Mouse (Mus musculus): ENCODE results near the gene Ccnt2. TPM values are rescaled to one million over a fixed set of nuclear protein-coding genes. Genes with fewer than 3 reads are reported as not detected.

Gene Ccnt2
- total RNA-seq, 2 experiments from 2014 or later: 33.5 to 33.9 TPM

DNA sequence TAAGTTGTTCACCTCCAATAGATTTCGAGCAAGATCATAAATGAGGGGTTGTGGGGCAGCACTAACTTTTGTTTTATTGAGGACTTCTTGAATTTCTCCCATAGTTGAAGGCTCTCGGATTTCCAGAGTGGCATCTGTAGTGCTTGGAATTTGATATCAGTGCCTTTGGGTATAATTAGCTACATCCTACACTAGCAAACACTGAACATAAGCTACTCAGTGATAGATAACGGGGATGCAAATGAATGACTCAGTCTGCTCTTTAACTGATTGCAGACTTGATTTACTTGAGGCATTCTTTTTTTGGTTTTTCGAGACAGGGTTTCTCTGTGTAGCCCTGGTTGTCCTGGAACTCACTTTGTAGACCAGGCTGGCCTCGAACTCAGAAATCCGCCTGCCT is 15.0 kb downstream of the Ccnt2 start:
- intact Hi-C loops (cut with DNase I): no loop called here
- DNase-seq: no peak

DNA sequence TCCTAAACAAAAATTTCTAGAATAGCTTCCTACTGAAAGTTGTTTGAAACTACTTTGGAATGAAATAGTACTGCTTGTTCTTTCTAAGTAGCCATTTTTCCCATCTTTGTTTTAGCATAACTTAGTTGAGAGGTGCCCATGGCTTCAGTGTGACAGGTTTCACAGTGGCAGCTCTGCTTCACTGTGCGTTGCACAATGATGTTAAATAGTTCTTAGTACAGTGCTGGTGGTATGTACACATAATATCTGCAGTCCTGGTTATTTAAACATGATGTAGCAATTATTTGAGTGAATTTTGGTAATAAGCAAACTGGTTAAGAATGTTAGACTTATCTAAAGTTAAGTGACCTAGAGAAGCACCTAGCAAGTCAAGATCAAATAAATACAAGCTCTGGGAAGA is 19.5 kb downstream of the Ccnt2 start:
- intact Hi-C loops (cut with DNase I): no loop called here
- DNase-seq: no peak

GRCm38 (mm10) chr1:127795087-127795769 is 21.3 kb downstream of the Ccnt2 start:
- no peak for DNase-seq
- intact Hi-C loops (cut with DNase I): no loop called here

DNA sequence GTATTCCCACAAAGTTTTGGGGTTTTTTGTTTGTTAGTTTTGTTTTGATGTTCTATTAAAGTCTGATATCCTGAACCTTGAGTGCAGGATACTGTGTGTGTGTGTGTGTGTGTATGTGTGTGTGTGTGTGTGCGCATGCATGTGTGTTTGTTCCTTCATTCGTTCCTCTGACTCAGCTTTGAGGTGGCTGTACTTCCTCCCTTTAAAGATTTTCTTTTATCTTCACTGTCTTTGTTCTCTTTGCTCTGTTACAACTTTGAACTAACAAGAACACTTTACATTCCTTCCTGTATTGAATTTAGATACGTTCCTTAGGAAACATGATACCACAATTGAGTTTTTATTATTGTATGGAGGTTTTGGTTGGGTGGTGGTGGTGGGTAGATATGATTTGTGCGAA is 22.4 kb downstream of the Ccnt2 start:
- DNase-seq: no peak
- intact Hi-C loops (cut with DNase I): no loop called here

DNA sequence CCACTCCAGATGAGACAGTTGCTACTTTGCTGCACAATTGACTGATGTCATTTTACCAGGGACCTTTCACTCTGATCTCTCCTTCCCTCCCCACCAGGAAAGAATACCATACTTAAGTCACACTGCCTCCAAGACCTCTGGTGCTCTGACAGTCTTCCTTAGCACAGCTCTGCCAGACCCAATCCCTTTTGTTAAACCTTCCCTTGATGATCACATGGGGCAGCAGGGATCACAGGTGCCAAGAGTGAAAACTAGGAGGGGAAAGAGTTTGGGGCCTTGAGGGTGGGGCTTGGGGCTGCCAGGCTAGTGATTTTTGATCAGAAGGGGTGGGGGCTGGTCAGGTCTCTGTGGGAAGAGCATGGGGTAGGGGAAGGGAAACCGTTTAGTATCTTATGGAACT is 22.8 kb downstream of the Ccnt2 start:
- DNase-seq: no peak
- intact Hi-C loops (cut with DNase I): no loop called here

- intact Hi-C loops (cut with DNase I): no loop called here
- DNase-seq: no peak
Measured at GRCm38 (mm10) chr1:127802916-127803315, 29.0 kb downstream of the Ccnt2 start.

DNA sequence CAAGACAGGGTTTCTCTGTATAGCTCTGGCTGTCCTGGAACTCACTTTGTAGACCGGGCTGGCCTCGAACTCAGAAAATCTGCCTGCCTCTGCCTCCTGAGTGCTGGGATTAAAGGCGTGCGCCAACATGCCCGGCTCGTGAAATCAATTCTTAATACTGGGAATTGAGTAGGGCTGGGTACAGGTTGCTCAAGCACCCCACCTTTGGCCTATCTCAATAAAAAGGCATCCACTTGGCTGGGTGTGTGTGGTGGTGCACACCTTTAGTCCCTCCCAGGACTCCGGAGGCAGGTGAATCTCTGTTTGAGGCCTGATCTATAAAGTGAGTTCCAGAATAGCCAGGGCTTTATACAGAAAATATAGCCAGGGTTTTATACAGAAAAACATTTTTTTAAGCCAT is 34.7 kb downstream of the Ccnt2 start:
- DNase-seq: no peak
- intact Hi-C loops (cut with DNase I): no loop called here

GRCm38 (mm10) chr1:127812929-127813328 is 39.0 kb downstream of the Ccnt2 start:
- DNase-seq: no peak
- intact Hi-C loops (cut with DNase I): no loop called here

DNA sequence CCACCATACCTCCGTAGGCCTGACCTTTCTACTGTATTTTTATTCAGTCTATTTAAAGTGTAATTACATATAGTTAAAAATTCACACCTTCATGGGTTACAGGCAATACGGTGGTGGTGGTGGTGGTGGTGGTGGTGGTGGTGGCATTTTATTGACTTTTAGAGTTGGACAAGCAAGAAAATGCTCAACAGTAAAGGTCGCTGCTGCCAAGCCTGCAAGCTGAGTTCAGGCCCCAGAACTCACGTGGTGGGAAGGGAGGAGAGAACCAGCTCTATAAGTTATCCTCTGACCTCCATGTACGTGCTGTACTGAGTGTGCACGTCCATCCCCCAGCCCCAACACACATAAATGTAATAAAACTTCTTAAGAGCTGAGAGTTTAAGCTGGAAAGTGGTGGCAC is 42.4 kb downstream of the Ccnt2 start:
- intact Hi-C loops (cut with DNase I): no loop called here
- DNase-seq: no peak

DNA sequence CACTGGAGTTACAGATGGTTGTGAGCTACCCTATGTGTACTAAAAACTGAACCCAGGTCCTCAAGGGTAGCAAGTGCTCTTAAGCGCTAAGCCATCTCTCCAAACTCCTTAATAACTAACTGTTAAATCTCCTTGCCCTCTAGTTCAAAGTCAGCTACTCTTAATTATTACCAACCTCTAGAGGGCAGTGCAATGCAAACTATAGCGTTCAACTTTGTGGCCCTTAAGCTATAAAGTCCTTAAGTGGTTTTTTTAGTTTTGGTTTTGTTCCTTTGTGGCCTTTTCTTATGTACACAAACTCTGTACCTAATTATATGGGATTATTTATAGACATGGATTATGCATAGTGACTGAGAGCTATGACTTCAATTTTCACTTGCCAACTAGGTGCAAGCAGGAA is 53.4 kb downstream of the Ccnt2 start:
- peak; percentile 54 to 66 for DNase-seq
- intact Hi-C loops (cut with DNase I): loop anchor here (2.0 to 10.0 kb wide), 3 partner anchors 90 to 417 kb away; partner anchors contain the start of gene Ubxn4

DNA sequence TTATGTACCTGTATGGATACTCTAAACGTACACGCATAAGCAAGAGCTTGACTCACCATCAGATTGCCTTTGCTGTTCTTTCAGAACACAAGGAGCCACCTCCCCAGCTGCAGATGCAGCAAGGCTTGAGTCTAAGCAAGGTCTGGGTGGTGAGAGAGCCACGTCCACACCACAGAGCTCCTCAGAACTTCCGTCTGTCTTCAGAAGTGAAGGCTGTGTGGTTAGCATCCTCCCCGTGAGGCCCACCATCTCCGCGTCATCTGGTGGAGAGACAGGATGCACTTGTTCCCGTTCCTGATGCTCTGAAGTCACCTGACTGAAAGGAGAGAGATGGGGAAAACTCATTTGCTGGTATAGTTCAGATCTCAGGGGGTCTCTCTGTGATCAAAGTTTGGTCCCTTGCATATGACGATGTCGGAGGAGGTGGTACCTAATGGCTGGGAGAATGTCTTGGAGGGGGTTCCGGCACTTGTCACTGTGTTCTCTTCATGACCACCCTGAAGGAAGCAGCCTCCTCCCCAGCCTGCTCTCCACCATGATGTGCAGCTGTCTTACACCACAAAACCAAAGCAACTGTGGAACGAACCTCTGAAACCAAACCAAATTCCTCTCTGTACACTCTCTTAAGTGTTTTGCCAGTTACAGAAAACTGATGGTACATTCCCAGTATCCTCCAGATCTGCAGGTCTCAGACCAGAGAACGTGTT is 56.4 kb downstream of the Ccnt2 start:
- DNase-seq: no peak

GRCm38 (mm10) chr1:127833714-127834113 is 59.8 kb downstream of the Ccnt2 start:
- intact Hi-C loops (cut with DNase I): no loop called here
- no peak for DNase-seq

More for the DNA sequence above, 56.4 kb downstream of the Ccnt2 start:
- intact Hi-C loops (cut with DNase I): no loop called here

GRCm38 (mm10) chr1:127834202-127834601 is 60.2 kb downstream of the Ccnt2 start:
- DNase-seq: no peak
- intact Hi-C loops (cut with DNase I): no loop called here

DNA sequence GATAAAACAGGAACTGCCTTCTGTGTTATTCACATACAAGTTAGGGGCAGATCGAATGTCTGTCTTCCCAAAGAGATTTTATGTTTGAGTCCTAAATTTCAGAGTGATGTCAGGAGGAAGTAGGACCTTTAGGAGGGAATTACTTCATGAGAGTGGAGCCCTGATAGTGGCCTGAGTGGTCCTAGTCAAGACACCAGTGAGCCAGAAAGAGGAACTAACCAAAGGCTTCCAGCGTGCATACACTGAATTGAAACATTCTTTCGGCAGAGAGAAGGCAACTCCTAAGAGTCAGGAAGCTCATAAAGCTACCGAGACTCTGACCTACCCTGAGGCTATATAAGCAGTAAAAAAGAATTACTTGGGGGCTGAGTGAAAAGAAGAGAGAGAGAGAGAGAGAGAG is 62.7 kb downstream of the Ccnt2 start:
- DNase-seq: no peak

DNA sequence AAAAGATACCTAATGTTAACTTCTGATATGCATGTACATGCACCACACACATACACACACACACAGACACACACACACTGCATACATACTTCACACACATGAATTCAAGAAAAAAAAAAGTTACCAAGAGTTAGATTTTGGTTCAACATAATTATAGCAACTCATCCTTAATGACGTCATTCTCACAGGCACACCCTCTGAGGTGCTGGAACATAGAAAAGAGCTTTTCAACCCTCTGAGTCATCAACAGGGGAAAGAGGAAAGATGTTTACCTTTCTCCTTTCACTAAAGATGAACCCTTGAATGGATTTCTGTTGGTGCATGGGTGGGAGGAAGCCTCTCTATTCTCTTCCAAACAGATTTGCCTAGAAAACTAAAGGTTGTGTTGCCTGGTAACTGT is 64.6 kb downstream of the Ccnt2 start:
- no peak for DNase-seq
- intact Hi-C loops (cut with DNase I): no loop called here

More for the DNA sequence above, 62.7 kb downstream of the Ccnt2 start:
- intact Hi-C loops (cut with DNase I): no loop called here

- intact Hi-C loops (cut with DNase I): no loop called here
- no peak for DNase-seq
Measured at GRCm38 (mm10) chr1:127845472-127845871, 71.5 kb downstream of the Ccnt2 start.

DNA sequence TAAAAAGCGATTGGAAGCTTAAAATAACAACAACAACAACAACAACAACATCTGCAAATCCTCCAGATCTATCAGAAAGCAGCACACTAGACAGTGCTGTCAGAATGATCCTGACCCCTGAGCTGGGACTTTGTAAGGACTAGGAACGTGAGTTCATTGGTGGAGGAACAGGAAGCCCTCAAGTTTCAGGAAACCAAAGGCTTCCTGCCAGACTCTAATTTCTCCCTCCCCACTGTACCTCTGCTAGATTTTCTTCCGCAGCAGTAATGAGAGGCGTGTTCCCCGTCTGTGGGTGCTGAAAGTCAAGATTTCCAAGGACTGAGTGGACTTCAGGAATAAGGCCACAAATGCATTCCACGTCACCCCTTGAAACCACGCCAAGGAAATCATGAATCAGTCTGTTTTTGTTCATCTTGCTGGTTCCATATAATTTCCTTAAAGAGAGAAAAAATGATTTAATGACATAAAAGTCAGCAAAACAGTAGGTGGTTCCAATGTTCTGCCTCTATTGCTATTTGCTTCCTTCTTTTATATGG is 76.2 kb downstream of the Ccnt2 start:
- intact Hi-C loops (cut with DNase I): no loop called here
- DNase-seq: peak; percentile 17 to 20

DNA sequence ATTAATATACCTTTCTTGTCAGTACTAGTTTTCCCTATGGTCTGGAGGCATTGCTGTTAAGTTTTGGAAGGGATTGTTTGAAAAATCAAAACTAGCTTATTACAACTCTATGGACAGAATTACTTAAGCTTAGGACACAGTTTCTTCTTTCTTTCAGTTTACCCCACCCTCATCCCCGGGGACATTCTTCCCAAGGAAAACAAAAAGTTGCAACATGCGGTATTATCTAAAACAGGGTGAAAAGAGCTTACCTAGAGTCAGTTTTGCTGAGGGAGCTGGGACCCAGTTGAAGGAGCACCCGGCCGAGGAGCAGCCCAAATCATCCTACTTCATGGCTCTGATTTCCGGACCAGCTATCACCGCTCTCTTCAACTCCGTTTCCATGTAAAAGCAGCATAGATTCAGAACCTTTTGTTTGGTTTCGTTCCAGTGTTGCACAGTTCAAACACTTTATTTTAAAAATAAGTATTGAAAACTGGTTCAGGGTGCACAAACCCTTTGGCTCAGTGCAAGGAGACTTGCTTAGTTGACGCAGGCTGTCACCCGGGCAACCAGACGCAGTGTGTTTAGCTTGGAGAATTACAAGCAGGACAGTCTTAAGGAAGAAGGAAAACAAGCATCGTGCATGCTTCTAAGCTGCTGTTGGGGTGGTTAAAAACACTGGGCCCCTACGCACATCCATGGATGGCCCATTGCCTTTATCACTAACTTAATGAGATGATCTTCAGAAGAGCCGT is 80.7 kb downstream of the Ccnt2 start, which contains the start of gene Map3k19:
Map3k19 (minus strand) TSS at position 546 of the 737 bp plus-strand sequence.
- intact Hi-C loops (cut with DNase I): no loop called here
- DNase-seq: peak in 1 of 2 experiments; percentile 10
